Mouse (Mus musculus) stomach, embryonic 16.5 days (tissue): ENCODE results near the gene Ccdc88a. TPM values are rescaled to one million over a fixed set of nuclear protein-coding genes. Genes with fewer than 3 reads are reported as not detected.

ENCODE experiments used
- ATAC-seq: fragments of 200-750 bp; cut with Nextera tagmentation; 2 replicates; pipeline ENCODE4 v1.8.0; 2017; ENCODE audit warnings: moderate number of reproducible peaks, moderate TSS enrichment; ENCODE audit not compliant: insufficient read depth, low FRiP score
- H3K27ac ChIP-seq: fragments of 300-500 bp; sonication (generic); 2 replicates; pipeline ENCODE4 v1.5.1; 2014; ENCODE audit warnings: low read length
- H3K27me3 ChIP-seq: fragments of 300-500 bp; sonication (generic); 2 replicates; pipeline ENCODE4 v1.6.1; 2014; ENCODE audit warnings: low read length, control low read depth, mixed read lengths; ENCODE audit not compliant: control insufficient read depth, insufficient read depth
- H3K36me3 ChIP-seq: fragments of 300-500 bp; sonication (generic); 2 replicates; pipeline ENCODE4 v1.6.1; 2014; ENCODE audit warnings: low read length; ENCODE audit not compliant: control insufficient read depth, insufficient read depth
- H3K4me1 ChIP-seq: fragments of 300-500 bp; sonication (generic); 2 replicates; pipeline ENCODE4 v1.6.1; 2014; ENCODE audit warnings: low read length, control low read depth, mixed read lengths; ENCODE audit not compliant: control insufficient read depth, insufficient read depth
- H3K4me2 ChIP-seq: fragments of 300-500 bp; sonication (generic); 2 replicates; pipeline ENCODE4 v1.6.1; 2014; ENCODE audit warnings: low read depth, low read length, mixed read lengths
- H3K4me3 ChIP-seq: fragments of 300-500 bp; sonication (generic); replicated peaks from 2 replicates; pipeline ENCODE4 v1.5.1; 2014; ENCODE audit warnings: mild to moderate bottlenecking, low read length
- H3K9ac ChIP-seq: fragments of 300-500 bp; sonication (generic); 2 replicates; pipeline ENCODE4 v1.6.1; 2014; ENCODE audit warnings: low read length
- H3K9me3 ChIP-seq: fragments of 300-500 bp; sonication (generic); replicated peaks from 2 replicates; pipeline ENCODE4 v1.6.1; 2016; ENCODE audit warnings: low read length, control low read depth; ENCODE audit not compliant: control insufficient read depth
- WGBS: fragments of 180-500 bp; shearing (Covaris S2); extraction: QIAGEN DNeasy Blood & Tissue Kit; methylation state at CpG from one replicate; pipeline ENCODE4 v1.1.7; 2014; 5-methylcytosine and 5-hydroxymethylcytosine counted together
- polyA plus RNA-seq: library from polyadenylated mRNA; unstranded; fragments of >200 nt; fragmentation: Nextera tagmentation; extraction: Ambion mirVana; gene quantifications from 2 replicates; pipeline ENCODE4 v1.2.1, GENCODE M21; 2015

Gene Ccdc88a
- polyA plus RNA-seq, 1 experiment from 2014 or later: 17.6 TPM

- no peak overlapping the region for H3K4me2 ChIP-seq
- no peak overlapping the region for H3K27ac ChIP-seq
- H3K4me3 ChIP-seq: no peak overlapping the region
- ATAC-seq: no peak
- H3K9me3 ChIP-seq: no peaks in the 10 kb centered on the region
- no peaks in the 10 kb centered on the region for H3K36me3 ChIP-seq
- H3K4me1 ChIP-seq: no peaks in the 10 kb centered on the region
- H3K27me3 ChIP-seq: no peaks in the 10 kb centered on the region
- no peak overlapping the region for H3K9ac ChIP-seq
Observed at GRCm38 (mm10) chr11:29406292-29406691, 32.8 kb downstream of the Ccdc88a start.

- Histone ChIP-seq H3K4me3 (no peak overlapping the region), H3K9ac (no peak overlapping the region), H3K4me1 (no peaks in the 10 kb centered on the region), H3K9me3 (no peaks in the 10 kb centered on the region), H3K36me3 (peaks cover 4% of the 10 kb centered on the region; the same call in 1 of the 2 replicates), H3K27ac (no peak overlapping the region), H3K4me2 (no peak overlapping the region), H3K27me3 (no peaks in the 10 kb centered on the region)
- ATAC-seq: no peak
- 93% methylated on average over 3 of the region's 3 CpGs for WGBS
Observed at GRCm38 (mm10) chr11:29423496-29423895, 50.0 kb downstream of the Ccdc88a start.

DNA sequence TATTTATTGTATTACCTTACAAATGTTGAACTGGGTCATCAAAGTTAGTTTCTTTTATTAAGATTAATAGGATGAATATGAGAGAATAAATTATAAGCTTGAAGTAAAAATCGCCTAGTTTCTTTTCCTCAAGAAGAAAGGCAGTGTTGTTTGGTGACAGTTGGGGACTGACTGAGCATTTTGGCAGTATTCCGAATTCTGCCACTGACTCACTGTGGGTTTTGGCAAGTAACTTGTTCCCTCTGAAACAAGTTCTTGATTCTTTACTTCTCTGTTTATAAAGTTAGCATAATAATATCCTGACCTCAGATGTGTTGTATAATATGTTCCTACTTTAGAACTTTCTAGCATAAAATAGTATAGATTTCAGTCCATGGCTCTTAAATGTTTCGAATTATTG, 55.3 kb downstream of the Ccdc88a start:
- WGBS: 73% methylated on average over 3 of the region's 3 CpGs
- no peak overlapping the region for H3K4me2 ChIP-seq
- no peak overlapping the region for H3K27ac ChIP-seq
- H3K4me3 ChIP-seq: no peak overlapping the region
- H3K9me3 ChIP-seq: no peaks in the 10 kb centered on the region
- peaks cover 4% of the 10 kb centered on the region; the same call in 1 of the 2 replicates for H3K36me3 ChIP-seq
- H3K4me1 ChIP-seq: no peaks in the 10 kb centered on the region
- no peak for ATAC-seq
- no peak overlapping the region for H3K9ac ChIP-seq
- H3K27me3 ChIP-seq: no peaks in the 10 kb centered on the region

DNA sequence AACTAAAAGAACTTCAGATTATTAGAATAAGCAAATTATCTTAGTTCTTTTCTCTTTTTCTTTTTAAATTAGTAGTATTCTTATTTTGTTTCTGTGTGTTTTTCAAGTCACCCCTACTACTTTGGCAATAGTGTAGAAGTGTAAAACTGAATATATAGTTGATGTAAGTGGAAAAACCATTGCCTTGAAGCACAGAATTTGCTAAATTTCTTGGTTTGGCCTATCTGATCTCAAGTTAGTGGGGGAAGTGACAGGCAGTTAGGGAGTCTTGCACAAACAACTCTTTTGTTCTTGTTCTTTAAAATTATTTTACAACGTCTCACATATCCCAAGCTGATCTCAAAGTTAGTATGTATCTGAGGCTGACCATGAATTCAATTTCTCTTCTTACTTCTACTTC, 57.6 kb downstream of the Ccdc88a start:
- H3K4me3 ChIP-seq: no peak overlapping the region
- H3K36me3 ChIP-seq: no peaks in the 10 kb centered on the region
- WGBS: 76% methylated on average over 1 of the region's 1 CpGs
- H3K27me3 ChIP-seq: no peaks in the 10 kb centered on the region
- no peak for ATAC-seq
- no peaks in the 10 kb centered on the region for H3K4me1 ChIP-seq
- no peak overlapping the region for H3K4me2 ChIP-seq
- no peak overlapping the region for H3K9ac ChIP-seq
- no peak overlapping the region for H3K27ac ChIP-seq
- H3K9me3 ChIP-seq: no peaks in the 10 kb centered on the region

DNA sequence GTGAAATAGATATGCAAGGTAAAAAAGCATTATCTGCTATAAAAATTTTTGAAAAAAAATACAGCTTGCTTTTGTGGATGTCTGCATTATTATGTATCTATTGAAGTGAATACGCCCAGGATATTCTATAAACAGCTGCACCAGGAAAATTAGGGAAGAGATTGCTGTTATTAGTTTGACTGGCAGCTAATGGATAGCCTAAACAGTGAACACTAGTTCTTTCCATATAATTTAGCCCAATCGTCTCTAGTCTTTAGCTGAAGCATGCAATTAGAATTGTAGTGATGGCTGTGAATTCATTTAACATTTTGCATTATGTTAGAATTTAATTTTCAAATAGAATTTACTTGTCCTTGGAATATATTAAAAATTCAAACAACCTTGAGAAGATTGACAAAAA, 75.3 kb downstream of the Ccdc88a start:
- Histone ChIP-seq H3K4me2 (no peak overlapping the region), H3K4me3 (no peak overlapping the region), H3K9ac (no peak overlapping the region), H3K36me3 (no peaks in the 10 kb centered on the region), H3K4me1 (no peaks in the 10 kb centered on the region), H3K27me3 (no peaks in the 10 kb centered on the region), H3K9me3 (no peaks in the 10 kb centered on the region), H3K27ac (no peak overlapping the region)
- ATAC-seq: no peak
- whole genome bisulfite sequencing: 91% methylated on average over 2 of the region's 2 CpGs

GRCm38 (mm10) chr11:29474676-29475075, 101.2 kb downstream of the Ccdc88a start:
- H3K4me1 ChIP-seq: no peaks in the 10 kb centered on the region
- ATAC-seq: no peak
- H3K4me2 ChIP-seq: no peak overlapping the region
- no peak overlapping the region for H3K27ac ChIP-seq
- H3K9ac ChIP-seq: no peak overlapping the region
- H3K9me3 ChIP-seq: no peaks in the 10 kb centered on the region
- peaks cover 4% of the 10 kb centered on the region; the same call in 1 of the 2 replicates for H3K36me3 ChIP-seq
- no peak overlapping the region for H3K4me3 ChIP-seq
- H3K27me3 ChIP-seq: no peaks in the 10 kb centered on the region

DNA sequence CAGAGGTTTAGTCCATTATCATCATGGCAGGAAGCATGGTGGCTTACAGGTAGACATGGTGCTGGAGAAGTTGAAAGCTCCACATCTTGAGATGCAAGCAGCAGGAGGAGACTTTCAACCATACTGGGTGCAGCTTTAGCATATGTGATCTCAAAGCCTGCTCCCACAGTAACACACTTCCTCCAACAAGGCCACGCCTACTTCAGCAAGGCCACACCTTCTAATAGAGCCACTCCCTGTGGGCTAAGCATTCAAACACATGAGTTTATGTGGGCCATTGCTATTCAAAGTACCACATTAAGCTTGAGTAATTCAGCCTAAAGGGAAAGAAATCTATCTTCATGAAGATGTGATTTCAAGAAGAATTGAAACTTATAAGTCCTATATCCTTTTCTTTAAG, 119.7 kb downstream of the Ccdc88a start:
- 88% methylated on average over 1 of the region's 1 CpGs for WGBS
- no peak overlapping the region for H3K9ac ChIP-seq
- H3K27ac ChIP-seq: no peak overlapping the region
- no peak overlapping the region for H3K4me3 ChIP-seq
- no peak for ATAC-seq
- H3K27me3 ChIP-seq: no peaks in the 10 kb centered on the region
- no peaks in the 10 kb centered on the region for H3K9me3 ChIP-seq
- no peaks in the 10 kb centered on the region for H3K4me1 ChIP-seq
- no peaks in the 10 kb centered on the region for H3K36me3 ChIP-seq
- no peak overlapping the region for H3K4me2 ChIP-seq

DNA sequence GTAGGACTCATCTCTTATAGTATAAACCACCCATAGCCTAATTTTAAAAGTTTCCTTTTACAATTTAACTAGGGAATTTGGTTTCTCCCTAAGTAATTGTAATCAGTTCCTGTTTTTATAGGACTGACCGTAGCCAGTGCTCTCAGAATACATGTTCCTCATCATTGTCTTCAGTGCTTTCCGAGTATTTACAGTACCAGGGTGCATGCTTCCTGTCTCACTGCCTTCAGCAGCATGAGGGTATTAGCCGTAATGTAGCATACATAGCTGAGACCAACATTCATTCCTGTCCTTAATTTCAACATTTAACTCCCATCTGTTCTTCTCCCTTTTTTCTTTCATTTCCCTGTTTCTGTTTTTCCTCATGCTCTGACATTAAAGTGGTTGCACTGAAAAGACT, 123.5 kb downstream of the Ccdc88a start:
- no peaks in the 10 kb centered on the region for H3K4me1 ChIP-seq
- WGBS: 66% methylated on average over 3 of the region's 3 CpGs
- no peak for ATAC-seq

DNA sequence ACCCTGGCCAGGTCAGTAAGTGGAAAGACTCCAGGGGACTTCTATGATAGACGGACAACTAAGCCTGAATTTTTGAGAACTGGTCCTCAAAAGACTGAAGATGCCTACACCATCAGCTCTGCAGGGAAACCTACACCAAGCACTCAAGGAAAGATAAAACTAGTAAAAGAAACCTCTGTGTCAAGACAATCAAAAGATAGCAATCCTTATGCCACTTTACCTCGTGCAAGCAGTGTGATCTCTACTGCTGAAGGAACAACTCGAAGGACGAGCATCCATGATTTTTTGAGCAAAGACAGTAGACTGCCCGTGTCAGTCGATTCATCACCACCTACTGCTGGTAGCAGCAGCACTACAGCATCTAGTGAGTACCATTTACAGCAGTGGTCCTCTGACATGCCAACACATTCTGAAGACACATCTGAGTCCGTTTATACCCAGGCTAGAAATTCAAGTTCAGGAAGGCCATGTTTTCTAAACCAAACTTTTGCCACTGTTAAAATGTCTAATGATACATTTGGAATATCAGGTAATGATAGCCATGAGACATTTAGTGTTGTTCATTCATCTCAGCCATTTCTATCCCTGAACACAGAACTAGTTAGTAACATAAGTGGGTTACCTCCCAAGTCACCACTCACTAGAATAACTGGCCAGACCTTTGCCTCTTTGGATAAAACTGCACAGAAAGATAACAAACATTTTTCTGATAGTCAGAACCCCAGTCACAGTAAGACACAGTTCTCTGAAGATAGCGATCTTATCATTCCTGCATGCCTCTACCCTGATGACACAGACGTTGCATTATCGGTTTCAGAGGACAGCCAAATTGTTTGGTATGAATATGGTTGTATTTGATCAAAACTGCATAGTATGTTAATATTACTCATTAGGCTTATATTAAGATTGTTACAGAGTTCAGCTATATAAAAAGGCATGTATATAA, 130.8 kb downstream of the Ccdc88a start:
- no peaks in the 10 kb centered on the region for H3K4me1 ChIP-seq
- no peaks in the 10 kb centered on the region for H3K27me3 ChIP-seq
- no peak overlapping the region for H3K4me3 ChIP-seq
- 0 out of 2 replicates have a peak, but pooled peaks cover 4% of the 10 kb centered on the region for H3K36me3 ChIP-seq
- no peak overlapping the region for H3K9ac ChIP-seq
- no peaks in the 10 kb centered on the region for H3K9me3 ChIP-seq
- no peak overlapping the region for H3K4me2 ChIP-seq
- no peak for ATAC-seq
- no peak overlapping the region for H3K27ac ChIP-seq
- 87% methylated on average over 10 of the region's 10 CpGs for WGBS

More for the DNA sequence above, 123.5 kb downstream of the Ccdc88a start:
- Histone ChIP-seq H3K36me3 (no peaks in the 10 kb centered on the region), H3K4me2 (no peak overlapping the region), H3K27ac (no peak overlapping the region), H3K4me3 (no peak overlapping the region), H3K9ac (no peak overlapping the region), H3K27me3 (no peaks in the 10 kb centered on the region), H3K9me3 (no peaks in the 10 kb centered on the region)
